Mouse (Mus musculus): ENCODE measurements at regions not wholly inside any gene's neighbourhood (a gene's known extent, or its start where the extent isn't known, plus 50 kb on each side); places are given as distances from the start of the nearest gene placed in this dataset.

DNA sequence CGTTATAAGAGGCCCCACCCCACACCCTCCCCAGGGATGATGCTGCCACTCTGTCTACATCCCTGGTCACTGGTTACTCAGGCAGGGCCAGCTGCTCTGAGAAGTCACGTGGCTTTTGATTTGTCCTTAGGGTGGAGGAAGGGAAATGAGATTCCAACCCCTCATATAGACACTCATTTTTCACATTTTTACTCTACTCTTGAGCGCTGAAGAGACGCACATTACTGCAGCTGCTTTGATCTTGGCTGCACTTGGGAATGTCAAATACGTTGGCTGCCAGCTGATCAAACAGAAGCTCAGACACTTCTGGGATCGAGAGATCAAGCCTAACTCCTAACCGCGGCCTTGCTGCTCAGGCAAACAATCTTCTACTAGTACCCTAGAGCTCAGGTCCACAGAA lies 88.2 kb upstream of the Slc45a1 start:
- TF ChIP-seq EP300 (IDR thresholded peaks at IDR 0.05; ENCODE audit: low read depth in 1 of 2, low read length in 2 of 2) (no peak), POLR2A (IDR thresholded peaks at IDR 0.05; ENCODE audit: control insufficient read depth in 1 of 2, insufficient read depth in 1 of 2, low read depth in 1 of 2, low read length in 2 of 2, poor library complexity in 1 of 2) (no peak)
